Mouse (Mus musculus) hindbrain, embryonic 15.5 days (tissue): ENCODE measurements around the gene Pclo. TPM values are rescaled to one million over a fixed set of nuclear protein-coding genes. Genes with fewer than 3 reads are reported as not detected.
A peak's percentile ranks its signal among the peaks of the same experiment; 100 is the strongest.
"Not testable (repeated sequence)": the region's sequence is repeated elsewhere in the genome, so short reads cannot be mapped to it uniquely, and the experiment has no call there.

Experiments used
- ATAC-seq: fragments of 200-750 bp; cut with Nextera tagmentation; 2 replicates; pipeline ENCODE4 v1.8.0; 2017; ENCODE audit warnings: low read depth, moderate number of reproducible peaks, moderate TSS enrichment; ENCODE audit not compliant: low FRiP score
- H3K27ac ChIP-seq: fragments of 300-500 bp; sonication (generic); replicated peaks from 2 replicates; pipeline ENCODE4 v1.5.1; 2015; ENCODE audit warnings: mild to moderate bottlenecking, inconsistent platforms
- H3K27me3 ChIP-seq: fragments of 300-500 bp; sonication (generic); 2 replicates; pipeline ENCODE4 v1.6.1; 2015; ENCODE audit warnings: control low read depth, inconsistent platforms
- H3K36me3 ChIP-seq: fragments of 300-500 bp; sonication (generic); 2 replicates; pipeline ENCODE4 v1.6.1; 2015; ENCODE audit warnings: control low read depth, inconsistent platforms
- H3K4me1 ChIP-seq: fragments of 300-500 bp; sonication (generic); replicated peaks from 2 replicates; pipeline ENCODE4 v1.6.1; 2015; ENCODE audit warnings: control low read depth, inconsistent platforms
- H3K4me2 ChIP-seq: fragments of 300-500 bp; sonication (generic); 2 replicates; pipeline ENCODE4 v1.6.1; 2015; ENCODE audit warnings: moderate library complexity, mild to moderate bottlenecking, inconsistent platforms
- H3K4me3 ChIP-seq: fragments of 300-500 bp; sonication (generic); 2 replicates; pipeline ENCODE4 v1.5.1; 2015; ENCODE audit warnings: mild to moderate bottlenecking, inconsistent platforms
- H3K9ac ChIP-seq: fragments of 300-500 bp; sonication (generic); 2 replicates; pipeline ENCODE4 v1.6.1; 2015; ENCODE audit warnings: inconsistent platforms
- H3K9me3 ChIP-seq: fragments of 300-500 bp; sonication (generic); 2 replicates; pipeline ENCODE4 v1.6.1; 2016; ENCODE audit warnings: control low read depth, inconsistent platforms
- WGBS: fragments of 180-500 bp; shearing (Covaris S2); methylation state at CpG from one replicate; pipeline ENCODE4 v1.1.7; 2015; 5-methylcytosine and 5-hydroxymethylcytosine counted together
- polyA plus RNA-seq: library from polyadenylated mRNA; unstranded; fragments of >200 nt; fragmentation: Nextera tagmentation; extraction: Ambion mirVana; gene quantifications from 2 replicates; pipeline ENCODE4 v1.2.1, GENCODE M21; 2015

The Pclo gene
- polyA plus RNA-seq: 13.4 and 13.5 TPM in 2 replicates

- no peaks in the 10 kb centered on the region for H3K9me3 ChIP-seq
- H3K27me3 ChIP-seq: no peaks in the 10 kb centered on the region
- peak within 1 kb of the TSS; percentile 59 for H3K4me2 ChIP-seq
- H3K36me3 ChIP-seq: no peaks in the 10 kb centered on the region
- H3K4me3 ChIP-seq: peak within 1 kb of the TSS; percentile 92
- H3K4me1 ChIP-seq: peaks cover 8% of the 10 kb centered on the region
- ATAC-seq: peak; percentile 97
- under 1% methylated on average over 83 of the region's 89 CpGs for WGBS
- H3K27ac ChIP-seq: peak within 1 kb of the TSS; percentile 99
- peak within 1 kb of the TSS; percentile 95 for H3K9ac ChIP-seq
Measured at GRCm38 (mm10) chr5:14514631-14515523, at the start of gene Pclo. Pclo (plus strand) TSS chr5:14514918.

GRCm38 (mm10) chr5:14494431-14494830 lies 20.3 kb upstream of the Pclo start:
- H3K4me3 ChIP-seq, H3K27me3 ChIP-seq, H3K27ac ChIP-seq, H3K4me1 ChIP-seq, H3K4me2 ChIP-seq, H3K9ac ChIP-seq, ATAC-seq, H3K9me3 ChIP-seq, H3K36me3 ChIP-seq: not testable (repeated sequence)
- 69% methylated on average over 2 of the region's 2 CpGs for WGBS

GRCm38 (mm10) chr5:14508522-14508921 lies 6.2 kb upstream of the Pclo start:
- Histone ChIP-seq H3K4me1 (no peaks in the 10 kb centered on the region), H3K4me2 (no peak overlapping the region), H3K9me3 (no peaks in the 10 kb centered on the region), H3K9ac (no peak overlapping the region), H3K27ac (no peak overlapping the region), H3K36me3 (no peaks in the 10 kb centered on the region), H3K27me3 (no peaks in the 10 kb centered on the region), H3K4me3 (no peak overlapping the region)
- ATAC-seq: no peak
- WGBS: 79% methylated on average over 1 of the region's 1 CpGs

GRCm38 (mm10) chr5:14509621-14510020 lies 5.1 kb upstream of the Pclo start:
- Histone ChIP-seq H3K27ac (no peak overlapping the region), H3K36me3 (no peaks in the 10 kb centered on the region), H3K4me2 (no peak overlapping the region), H3K9ac (no peak overlapping the region), H3K9me3 (no peaks in the 10 kb centered on the region), H3K27me3 (no peaks in the 10 kb centered on the region), H3K4me3 (no peak overlapping the region), H3K4me1 (no peaks in the 10 kb centered on the region)
- WGBS: 88% methylated on average over 1 of the region's 1 CpGs
- no peak for ATAC-seq

GRCm38 (mm10) chr5:14518131-14518832 lies 3.6 kb downstream of the Pclo start:
- 61% methylated on average over 4 of the region's 4 CpGs for WGBS
- peaks cover 8% of the 10 kb centered on the region for H3K4me1 ChIP-seq
- H3K4me2 ChIP-seq: no peak overlapping the region
- H3K9ac ChIP-seq: no peak overlapping the region
- no peak overlapping the region for H3K4me3 ChIP-seq
- H3K27me3 ChIP-seq: no peaks in the 10 kb centered on the region
- H3K36me3 ChIP-seq: peaks cover 16% of the 10 kb centered on the region; the same call in 1 of the 2 replicates
- no peaks in the 10 kb centered on the region for H3K9me3 ChIP-seq
- ATAC-seq: no peak
- H3K27ac ChIP-seq: no peak overlapping the region

- ATAC-seq: no peak
- Histone ChIP-seq H3K4me2 (no peak overlapping the region), H3K36me3 (peaks cover 23% of the 10 kb centered on the region), H3K9me3 (no peaks in the 10 kb centered on the region), H3K4me1 (no peaks in the 10 kb centered on the region; the same call in 1 of the 2 replicates), H3K27ac (no peak overlapping the region), H3K9ac (no peak overlapping the region), H3K4me3 (no peak overlapping the region), H3K27me3 (no peaks in the 10 kb centered on the region)
- WGBS: 88% methylated on average over 4 of the region's 4 CpGs
Measured at GRCm38 (mm10) chr5:14522006-14522405, 7.3 kb downstream of the Pclo start.

- H3K9ac ChIP-seq: no peak overlapping the region
- H3K36me3 ChIP-seq: peaks cover 19% of the 10 kb centered on the region
- no peaks in the 10 kb centered on the region for H3K9me3 ChIP-seq
- no peaks in the 10 kb centered on the region for H3K27me3 ChIP-seq
- ATAC-seq: no peak
- H3K4me1 ChIP-seq: no peaks in the 10 kb centered on the region
- H3K4me3 ChIP-seq: no peak overlapping the region
- no peak overlapping the region for H3K4me2 ChIP-seq
- no peak overlapping the region for H3K27ac ChIP-seq
Measured at GRCm38 (mm10) chr5:14526038-14526437, 11.3 kb downstream of the Pclo start.

GRCm38 (mm10) chr5:14527796-14528195 lies 13.1 kb downstream of the Pclo start:
- Histone ChIP-seq H3K36me3 (peaks cover 7% of the 10 kb centered on the region; the same call in 1 of the 2 replicates), H3K27ac (no peak overlapping the region), H3K4me3 (no peak overlapping the region), H3K4me2 (no peak overlapping the region), H3K9me3 (no peaks in the 10 kb centered on the region), H3K27me3 (no peaks in the 10 kb centered on the region), H3K4me1 (no peaks in the 10 kb centered on the region), H3K9ac (no peak overlapping the region)
- ATAC-seq: no peak
- WGBS: 39% methylated on average over 1 of the region's 1 CpGs

- no peak for ATAC-seq
- H3K27me3 ChIP-seq: no peaks in the 10 kb centered on the region
- no peaks in the 10 kb centered on the region for H3K9me3 ChIP-seq
- WGBS: 84% methylated on average over 2 of the region's 2 CpGs
- no peak overlapping the region for H3K4me2 ChIP-seq
- no peaks in the 10 kb centered on the region for H3K4me1 ChIP-seq
- no peak overlapping the region for H3K4me3 ChIP-seq
- no peaks in the 10 kb centered on the region for H3K36me3 ChIP-seq
- no peak overlapping the region for H3K27ac ChIP-seq
- H3K9ac ChIP-seq: no peak overlapping the region
Measured at GRCm38 (mm10) chr5:14531906-14532305, 17.2 kb downstream of the Pclo start.

- H3K27ac ChIP-seq: no peak overlapping the region
Measured at GRCm38 (mm10) chr5:14539346-14539745, 24.6 kb downstream of the Pclo start.

GRCm38 (mm10) chr5:14539961-14540627 lies 25.4 kb downstream of the Pclo start:
- Histone ChIP-seq H3K27me3 (no peaks in the 10 kb centered on the region), H3K9me3 (no peaks in the 10 kb centered on the region), H3K36me3 (peaks cover 15% of the 10 kb centered on the region), H3K4me3 (no peak overlapping the region), H3K4me1 (peaks cover 4% of the 10 kb centered on the region; the same call in 1 of the 2 replicates), H3K4me2 (no peak overlapping the region), H3K9ac (no peak overlapping the region), H3K27ac (no peak overlapping the region)
- peak; percentile 45 for ATAC-seq
- WGBS: 78% methylated on average over 13 of the region's 13 CpGs

More at GRCm38 (mm10) chr5:14539346-14539745, 24.6 kb downstream of the Pclo start:
- Histone ChIP-seq H3K4me3 (no peak overlapping the region), H3K9me3 (no peaks in the 10 kb centered on the region), H3K9ac (no peak overlapping the region), H3K36me3 (peaks cover 15% of the 10 kb centered on the region), H3K4me1 (peaks cover 4% of the 10 kb centered on the region; the same call in 1 of the 2 replicates), H3K4me2 (no peak overlapping the region), H3K27me3 (no peaks in the 10 kb centered on the region)
- 78% methylated on average over 6 of the region's 6 CpGs for whole genome bisulfite sequencing
- no peak for ATAC-seq

- Histone ChIP-seq H3K9me3 (no peaks in the 10 kb centered on the region), H3K9ac (no peak overlapping the region), H3K27me3 (no peaks in the 10 kb centered on the region), H3K36me3 (no peaks in the 10 kb centered on the region), H3K27ac (no peak overlapping the region), H3K4me3 (no peak overlapping the region), H3K4me2 (no peak overlapping the region), H3K4me1 (no peaks in the 10 kb centered on the region)
- ATAC-seq: peak; percentile 42; the same call in 1 of the 2 replicates
- 94% methylated on average over 3 of the region's 3 CpGs for WGBS
Measured at GRCm38 (mm10) chr5:14575626-14576025, 60.9 kb downstream of the Pclo start.
